Mouse (Mus musculus) embryonic facial prominence, embryonic 14.5 days (tissue): Measurements from ENCODE around the gene Slc12a1. TPM values are rescaled to one million over a fixed set of nuclear protein-coding genes. Genes with fewer than 3 reads are reported as not detected.

Experiments used
- ATAC-seq: fragments of 200-750 bp; cut with Nextera tagmentation; 2 replicates; pipeline ENCODE4 v1.8.0; 2017; ENCODE audit warnings: low read depth, moderate number of reproducible peaks, moderate TSS enrichment
- DNase-seq: peaks from one replicate; pipeline ENCODE4 v3.0.0-alpha.2; 2015; ENCODE audit warnings: low spot score
- H3K27ac ChIP-seq: fragments of 300-500 bp; sonication (generic); replicated peaks from 2 replicates; pipeline ENCODE4 v1.5.1; 2014; ENCODE audit warnings: low read depth, mild to moderate bottlenecking, low read length, moderate library complexity
- H3K27me3 ChIP-seq: fragments of 300-500 bp; sonication (generic); replicated peaks from 2 replicates; pipeline ENCODE4 v1.6.1; 2014; ENCODE audit warnings: low read length; ENCODE audit not compliant: control insufficient read depth, insufficient read depth
- H3K36me3 ChIP-seq: fragments of 300-500 bp; sonication (generic); 2 replicates; pipeline ENCODE4 v1.6.1; 2014; ENCODE audit warnings: low read length, mixed read lengths; ENCODE audit not compliant: control insufficient read depth, insufficient read depth
- H3K4me1 ChIP-seq: fragments of 300-500 bp; sonication (generic); 2 replicates; pipeline ENCODE4 v1.6.1; 2014; ENCODE audit warnings: antibody characterized with exemption, low read length; ENCODE audit not compliant: control insufficient read depth, insufficient read depth
- H3K4me2 ChIP-seq: fragments of 300-500 bp; sonication (generic); 2 replicates; pipeline ENCODE4 v1.6.1; 2014; ENCODE audit warnings: low read depth, mild to moderate bottlenecking, low read length, moderate library complexity, mixed read lengths
- H3K4me3 ChIP-seq: fragments of 300-500 bp; sonication (generic); 2 replicates; pipeline ENCODE4 v1.5.1; 2014; ENCODE audit warnings: low read depth, mild to moderate bottlenecking, low read length
- H3K9ac ChIP-seq: fragments of 300-500 bp; sonication (generic); 2 replicates; pipeline ENCODE4 v1.6.1; 2014; ENCODE audit warnings: low read depth, mild to moderate bottlenecking, low read length, moderate library complexity, mixed read lengths
- H3K9me3 ChIP-seq: fragments of 300-500 bp; sonication (generic); 2 replicates; pipeline ENCODE4 v1.6.1; 2016; ENCODE audit warnings: low read length; ENCODE audit not compliant: control insufficient read depth
- WGBS: fragments of 180-500 bp; shearing (Covaris S2); extraction: QIAGEN DNeasy Blood & Tissue Kit; methylation state at CpG from one replicate; pipeline ENCODE4 v1.1.7; 2014; 5-methylcytosine and 5-hydroxymethylcytosine counted together
- polyA plus RNA-seq: library from polyadenylated mRNA; unstranded; fragments of >200 nt; fragmentation: Nextera tagmentation; extraction: Ambion mirVana; gene quantifications from 2 replicates; pipeline ENCODE4 v1.2.1, GENCODE M21; 2014

Gene Slc12a1
- polyA plus RNA-seq, 1 experiment from 2014 or later: not detected

- WGBS: 63% methylated on average over 1 of the region's 1 CpGs
- Histone ChIP-seq H3K9me3 (no peaks in the 10 kb centered on the region), H3K9ac (no peak overlapping the region), H3K4me3 (no peak overlapping the region), H3K4me2 (no peak overlapping the region), H3K4me1 (no peaks in the 10 kb centered on the region), H3K27me3 (no peaks in the 10 kb centered on the region), H3K27ac (no peak overlapping the region), H3K36me3 (no peaks in the 10 kb centered on the region)
- no peak for DNase-seq
- ATAC-seq: no peak
Observed at GRCm38 (mm10) chr2:125268876-125269275, 116.6 kb downstream of the Slc12a1 start.

DNA sequence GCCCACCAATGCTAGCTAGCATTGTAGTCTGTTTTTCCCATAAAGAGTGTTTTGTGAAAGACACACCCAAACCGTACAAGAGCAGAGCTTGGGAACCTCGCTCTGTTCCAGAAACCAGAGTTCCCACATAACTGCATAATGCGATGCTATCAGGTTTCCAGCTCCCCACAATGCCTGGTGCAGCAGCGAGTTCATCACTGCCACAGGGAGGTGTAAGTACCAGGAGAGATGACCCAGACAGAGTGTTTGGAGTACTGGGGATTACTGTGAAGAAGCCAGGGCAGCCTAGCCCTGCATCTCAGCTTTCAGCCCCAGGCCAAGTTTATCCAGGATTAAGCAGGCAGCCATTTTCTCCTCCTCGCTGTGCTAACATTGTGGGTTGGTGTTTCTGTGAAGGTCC, 123.3 kb downstream of the Slc12a1 start:
- peaks cover 12% of the 10 kb centered on the region for H3K4me1 ChIP-seq
- no peaks in the 10 kb centered on the region for H3K9me3 ChIP-seq
- no peaks in the 10 kb centered on the region for H3K27me3 ChIP-seq
- H3K27ac ChIP-seq: peak overlapping the region; percentile 60
- no peak overlapping the region for H3K9ac ChIP-seq
- peak; percentile 93 for DNase-seq
- no peak overlapping the region for H3K4me3 ChIP-seq
- H3K4me2 ChIP-seq: peak overlapping the region; percentile 5; the same call in 1 of the 2 replicates
- ATAC-seq: peak; percentile 95
- 20% methylated on average over 5 of the region's 5 CpGs for WGBS
- no peaks in the 10 kb centered on the region for H3K36me3 ChIP-seq

DNA sequence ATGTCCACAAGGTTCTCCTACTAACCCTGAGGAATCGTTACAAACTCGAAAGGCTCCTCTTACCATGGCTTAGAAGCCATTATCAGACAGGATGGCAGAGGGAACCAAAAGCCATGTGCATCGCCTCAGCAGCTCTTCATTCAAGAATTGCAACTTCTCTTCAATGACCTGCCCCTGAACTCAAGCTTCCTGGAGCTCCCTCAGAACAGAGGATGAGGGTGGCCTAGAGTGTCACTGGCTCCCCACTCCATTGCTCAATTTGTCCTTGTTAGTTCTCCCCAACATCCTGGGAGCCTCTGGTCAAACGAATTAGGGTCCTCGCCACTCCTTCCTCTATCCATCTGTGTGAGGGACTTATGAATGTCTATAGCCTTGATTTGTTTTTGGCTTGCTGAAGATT, 124.4 kb downstream of the Slc12a1 start:
- H3K27me3 ChIP-seq: no peaks in the 10 kb centered on the region
- no peak overlapping the region for H3K4me3 ChIP-seq
- H3K36me3 ChIP-seq: no peaks in the 10 kb centered on the region
- H3K9me3 ChIP-seq: no peaks in the 10 kb centered on the region
- peaks cover 12% of the 10 kb centered on the region for H3K4me1 ChIP-seq
- no peak for ATAC-seq
- no peak for DNase-seq
- H3K4me2 ChIP-seq: no peak overlapping the region
- no peak overlapping the region for H3K27ac ChIP-seq
- H3K9ac ChIP-seq: no peak overlapping the region
- 71% methylated on average over 5 of the region's 5 CpGs for WGBS

DNA sequence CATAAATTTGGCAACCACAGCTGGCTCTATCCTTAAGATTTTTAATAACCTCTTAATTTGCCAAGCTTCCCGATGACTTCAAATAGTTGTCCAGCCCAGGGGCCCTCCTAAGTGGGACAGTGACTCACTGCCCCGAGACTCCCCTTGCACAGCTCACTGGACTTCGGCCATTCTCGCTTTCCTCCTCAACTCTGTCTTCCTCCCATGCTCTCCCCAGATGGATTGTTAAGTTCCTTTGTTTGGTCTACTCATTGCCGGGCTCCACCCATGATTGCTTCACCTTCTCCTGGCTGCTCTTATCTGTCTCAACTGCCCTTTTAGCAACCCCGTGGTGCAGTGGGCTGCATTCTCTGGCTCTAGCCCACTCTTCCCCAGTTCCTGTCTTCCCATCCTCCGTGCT, 126.2 kb downstream of the Slc12a1 start:
- H3K9ac ChIP-seq: no peak overlapping the region
- no peaks in the 10 kb centered on the region for H3K9me3 ChIP-seq
- DNase-seq: no peak
- H3K27ac ChIP-seq: no peak overlapping the region
- no peak overlapping the region for H3K4me3 ChIP-seq
- WGBS: 73% methylated on average over 7 of the region's 7 CpGs
- no peaks in the 10 kb centered on the region for H3K27me3 ChIP-seq
- no peak overlapping the region for H3K4me2 ChIP-seq
- ATAC-seq: no peak
- H3K4me1 ChIP-seq: peaks cover 12% of the 10 kb centered on the region
- H3K36me3 ChIP-seq: no peaks in the 10 kb centered on the region

Other genes with a start within 250 kb of the Slc12a1 start
- gene Slc24a5, start 84.4 kb upstream of the Slc12a1 start, polyA plus RNA-seq: 7.0 and 7.5 TPM in 2 replicates
- 92.6 and 101 TPM in 2 replicates for gene Myef2, start 28.8 kb upstream of the Slc12a1 start, polyA plus RNA-seq
- gene Ctxn2, start 15.8 kb upstream of the Slc12a1 start, polyA plus RNA-seq: not detected in 2 replicates
- 119 and 124 TPM in 2 replicates for gene Dut, start 94.7 kb downstream of the Slc12a1 start, polyA plus RNA-seq